Mouse (Mus musculus) ES-Bruce4 (cell line): ENCODE data around the gene Gm44973. TPM values are rescaled to one million over a fixed set of nuclear protein-coding genes. Genes with fewer than 3 reads are reported as not detected.

ENCODE experiments used
- H3K27ac ChIP-seq: 2 replicates; pipeline ENCODE4 v1.5.1; 2012; ENCODE audit warnings: low read length, inconsistent platforms; ENCODE audit not compliant: insufficient read depth
- H3K27me3 ChIP-seq: 2 replicates; pipeline ENCODE4 v1.6.1; 2012; ENCODE audit warnings: mild to moderate bottlenecking, low read length, inconsistent platforms; ENCODE audit not compliant: control insufficient read depth, poor library complexity, insufficient read depth, severe bottlenecking
- H3K36me3 ChIP-seq: 2 replicates; pipeline ENCODE4 v1.6.1; 2012; ENCODE audit warnings: inconsistent platforms, mild to moderate bottlenecking, low read length, moderate library complexity; ENCODE audit not compliant: control insufficient read depth, poor library complexity, insufficient read depth, severe bottlenecking
- H3K4me1 ChIP-seq: one replicate; pipeline ENCODE4 v1.8.1; 2011; ENCODE audit warnings: low read length; ENCODE audit not compliant: control insufficient read depth, insufficient read depth
- H3K4me3 ChIP-seq: 2 replicates; pipeline ENCODE4 v1.5.1; 2011; ENCODE audit warnings: low read depth, mild to moderate bottlenecking, low read length
- H3K9ac ChIP-seq: 2 replicates; pipeline ENCODE4 v1.6.1; 2012; ENCODE audit warnings: low read depth, mild to moderate bottlenecking, inconsistent platforms; ENCODE audit not compliant: poor library complexity, severe bottlenecking
- H3K9me3 ChIP-seq: replicated peaks from 2 replicates; pipeline ENCODE4 v1.6.1; 2012; ENCODE audit warnings: mild to moderate bottlenecking, low read length, inconsistent platforms; ENCODE audit not compliant: control insufficient read depth, poor library complexity, insufficient read depth, severe bottlenecking
- CTCF ChIP-seq: IDR thresholded peaks from one replicate; pipeline ENCODE4 v1.8.1; 2011; ENCODE audit warnings: low read depth, low read length
- EP300 ChIP-seq: IDR thresholded peaks from 2 replicates; pipeline ENCODE4 v1.6.1; 2011; ENCODE audit warnings: low read depth, low read length; ENCODE audit not compliant: insufficient read depth
- POLR2A ChIP-seq: IDR thresholded peaks from one replicate; pipeline ENCODE4 v1.8.1; 2011; ENCODE audit warnings: low read length; ENCODE audit not compliant: insufficient read depth
- polyA plus RNA-seq: library from polyadenylated mRNA; stranded (reverse); fragments of >200 nt; gene quantifications from 2 replicates; pipeline ENCODE4 v1.2.4, GENCODE M21; 2011; ENCODE audit warnings: low read depth; ENCODE audit not compliant: missing spikeins, insufficient read depth, insufficient read length

Gene Gm44973
- polyA plus RNA-seq, 1 experiment: not detected

DNA sequence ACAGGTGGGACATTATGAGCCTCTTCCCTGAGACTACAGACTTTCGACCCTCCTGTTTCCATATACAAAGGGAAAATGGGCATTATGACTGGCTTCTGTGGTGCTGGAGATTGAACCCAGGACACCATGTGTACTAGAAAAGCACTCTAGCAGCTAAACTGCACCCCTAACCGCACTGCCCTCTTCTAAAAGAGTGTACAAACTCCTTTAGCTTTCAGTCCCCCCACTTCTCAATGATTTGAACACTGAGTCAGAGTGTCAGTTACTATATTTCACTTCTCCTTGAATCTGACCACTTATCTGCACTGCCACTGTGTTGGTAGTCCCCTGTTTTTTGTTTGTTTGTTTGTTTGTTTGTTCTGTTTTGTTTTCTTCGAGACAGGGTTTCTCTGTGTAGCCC is 18.5 kb downstream of the Gm44973 start, which contains the start of gene 4632433K11Rik:
Gene 4632433K11Rik, plus strand, starts transcription at position 301 of the 400 bp plus-strand sequence.
- Histone ChIP-seq H3K4me3 (no peak within 1 kb of the TSS), H3K36me3 (no peaks in the 10 kb centered on the region), H3K27me3 (no peaks in the 10 kb centered on the region), H3K9me3 (no peaks in the 10 kb centered on the region), H3K4me1 (no peaks in the 10 kb centered on the region), H3K9ac (no peak within 1 kb of the TSS), H3K27ac (no peak within 1 kb of the TSS)
- TF ChIP-seq CTCF (no peak), EP300 (no peak), POLR2A (no peak)

DNA sequence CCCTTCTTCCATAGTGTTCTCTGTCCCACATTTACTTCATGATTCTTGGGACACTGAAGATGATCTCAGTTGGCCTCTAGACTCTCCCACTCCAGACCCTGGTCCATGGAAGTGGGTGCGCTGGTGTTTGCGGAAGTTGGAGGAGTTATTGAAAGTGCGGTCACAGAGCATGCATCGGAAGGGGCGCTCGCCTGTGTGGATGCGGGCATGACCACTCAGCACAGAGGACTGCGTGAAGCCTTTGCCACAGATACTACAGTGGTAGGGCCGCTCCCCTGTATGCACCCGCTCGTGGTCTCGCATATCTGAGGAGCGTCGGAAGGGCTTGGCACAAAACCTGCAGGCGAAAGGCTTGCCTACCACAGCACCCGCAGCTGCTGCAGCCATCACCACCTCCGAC is 20.3 kb downstream of the Gm44973 start:
- no peak overlapping the region for H3K9ac ChIP-seq
- H3K27ac ChIP-seq: no peak overlapping the region
- H3K36me3 ChIP-seq: no peaks in the 10 kb centered on the region
- H3K9me3 ChIP-seq: no peaks in the 10 kb centered on the region
- H3K27me3 ChIP-seq: no peaks in the 10 kb centered on the region
- no peak for TF ChIP-seq POLR2A
- TF ChIP-seq EP300: no peak
- TF ChIP-seq CTCF: no peak
- no peaks in the 10 kb centered on the region for H3K4me1 ChIP-seq
- no peak overlapping the region for H3K4me3 ChIP-seq

DNA sequence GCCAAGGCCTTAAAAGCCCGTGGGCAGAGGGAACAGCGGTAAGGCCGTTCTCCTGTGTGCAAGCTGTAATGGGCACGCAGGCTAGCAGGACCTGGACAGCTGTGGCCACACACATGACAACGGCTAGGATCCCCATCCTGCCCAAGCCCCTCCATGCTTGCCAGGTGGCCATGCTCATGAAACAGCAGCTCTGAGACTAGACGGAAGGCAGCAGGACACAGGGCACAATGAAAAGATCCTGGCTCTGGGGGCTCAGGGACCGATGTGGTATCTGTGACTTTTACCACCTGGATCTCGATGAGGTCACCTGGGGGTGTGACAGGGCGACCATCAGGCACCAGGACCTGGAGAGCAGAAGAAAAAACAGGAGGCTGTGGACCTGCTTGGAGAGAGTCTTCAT is 20.8 kb downstream of the Gm44973 start:
- Histone ChIP-seq H3K36me3 (peaks cover under 1% of the 10 kb centered on the region; the same call in 1 of the 2 replicates), H3K27me3 (no peaks in the 10 kb centered on the region), H3K4me1 (no peaks in the 10 kb centered on the region), H3K27ac (no peak overlapping the region), H3K4me3 (no peak overlapping the region), H3K9ac (no peak overlapping the region), H3K9me3 (no peaks in the 10 kb centered on the region)
- TF ChIP-seq EP300: no peak
- TF ChIP-seq POLR2A: no peak
- TF ChIP-seq CTCF: no peak

DNA sequence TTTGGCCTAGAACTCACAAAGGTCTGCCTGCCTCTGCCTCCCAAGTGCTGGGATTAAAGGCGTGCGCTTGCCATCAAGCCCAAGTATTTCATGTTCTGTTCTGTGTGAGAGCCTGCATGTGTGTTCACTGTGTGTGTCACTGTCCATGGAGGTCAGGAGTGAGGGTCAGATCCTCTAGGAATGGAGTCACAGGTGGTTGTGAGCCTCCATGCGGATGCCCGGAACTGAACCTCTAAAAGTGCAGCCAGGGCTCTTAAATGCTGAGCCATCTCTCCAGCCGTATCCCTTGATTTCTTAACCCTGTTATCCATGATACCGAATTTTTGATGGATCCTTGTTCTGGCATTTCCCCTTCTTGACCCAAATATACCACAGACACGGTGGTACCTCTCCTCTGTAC is 21.7 kb downstream of the Gm44973 start:
- TF ChIP-seq CTCF: no peak
- peaks cover 2% of the 10 kb centered on the region; the same call in 1 of the 2 replicates for H3K36me3 ChIP-seq
- no peak overlapping the region for H3K4me3 ChIP-seq

DNA sequence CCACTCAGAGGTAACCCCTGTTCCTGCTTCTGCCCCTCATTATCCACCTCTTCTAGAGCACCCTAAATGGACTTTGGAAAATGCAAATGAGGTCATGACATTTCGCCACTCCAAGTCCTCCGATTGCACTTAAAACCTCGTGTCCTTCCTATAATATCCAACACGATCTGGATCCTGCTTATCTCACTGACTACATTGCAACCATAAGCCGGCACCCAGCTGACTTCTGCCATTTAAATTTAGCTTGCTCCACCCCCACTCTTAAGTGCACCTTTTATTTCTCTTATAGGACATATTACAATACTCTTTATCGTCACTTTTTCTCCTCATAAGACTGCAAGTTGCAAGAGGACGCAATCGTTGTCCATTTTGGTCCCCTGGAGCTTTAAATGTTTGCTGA is 22.2 kb downstream of the Gm44973 start:
- Histone ChIP-seq H3K9me3 (no peaks in the 10 kb centered on the region), H3K9ac (no peak overlapping the region), H3K27me3 (no peaks in the 10 kb centered on the region), H3K27ac (no peak overlapping the region), H3K4me3 (no peak overlapping the region), H3K36me3 (peaks cover 2% of the 10 kb centered on the region; the same call in 1 of the 2 replicates), H3K4me1 (no peaks in the 10 kb centered on the region)
- TF ChIP-seq POLR2A: no peak
- TF ChIP-seq CTCF: no peak
- TF ChIP-seq EP300: no peak

More for the DNA sequence above, 21.7 kb downstream of the Gm44973 start:
- Histone ChIP-seq H3K9ac (no peak overlapping the region), H3K4me1 (no peaks in the 10 kb centered on the region), H3K9me3 (no peaks in the 10 kb centered on the region), H3K27me3 (no peaks in the 10 kb centered on the region), H3K27ac (no peak overlapping the region)

DNA sequence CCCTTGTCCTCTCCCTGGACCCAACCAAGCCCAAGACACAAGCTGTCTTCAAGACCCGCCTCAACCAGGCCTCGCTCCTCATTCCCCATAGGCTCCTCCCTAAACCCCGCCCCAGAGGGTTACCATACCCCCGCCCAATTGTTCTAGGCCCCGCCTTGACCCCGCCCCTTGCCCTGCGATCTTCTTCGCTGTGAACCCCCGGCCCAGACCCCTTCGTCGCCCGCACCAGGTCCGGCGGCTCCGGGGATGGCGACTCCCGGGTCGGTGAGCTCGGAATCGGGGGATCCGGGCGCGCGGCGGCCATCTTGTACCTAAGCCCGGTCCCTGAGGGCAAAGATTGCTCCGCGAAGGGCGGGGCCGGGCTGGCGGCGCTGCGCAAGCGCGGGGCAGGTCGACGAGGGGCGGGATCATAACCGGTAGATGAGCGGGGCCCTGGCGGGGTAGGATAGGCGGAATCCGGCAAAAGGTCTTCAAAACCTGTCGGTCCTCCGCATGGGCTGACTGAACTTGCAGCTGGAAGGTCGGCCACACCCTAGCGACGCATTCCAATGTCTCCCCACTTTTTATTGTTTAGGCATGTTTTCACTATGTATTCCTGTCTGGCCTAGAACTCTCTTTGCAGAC is 22.9 kb downstream of the Gm44973 start, which contains the start of gene Zfp784:
Gene Zfp784, minus strand, starts transcription at position 338 of the 624 bp plus-strand sequence.
- H3K4me3 ChIP-seq: peak within 1 kb of the TSS; percentile 99
- peaks cover 2% of the 10 kb centered on the region; the same call in 1 of the 2 replicates for H3K36me3 ChIP-seq
- H3K27ac ChIP-seq: peak within 1 kb of the TSS; percentile 56
- peak within 1 kb of the TSS; percentile 74 for H3K9ac ChIP-seq
- no peaks in the 10 kb centered on the region for H3K4me1 ChIP-seq
- H3K9me3 ChIP-seq: no peaks in the 10 kb centered on the region
- no peak for TF ChIP-seq EP300
- H3K27me3 ChIP-seq: no peaks in the 10 kb centered on the region
